Mouse (Mus musculus): Measurements from ENCODE around the gene Tor1a.
"Not testable (repeated sequence)": the region's sequence is repeated elsewhere in the genome, so short reads cannot be mapped to it uniquely, and the experiment has no call there.

The Tor1a gene

GRCm38 (mm10) chr2:30918780-30919329 is 48.9 kb downstream of the Tor1a start:
- DNase-seq (ENCODE audit: low spot score in 2 of 2), result no peak

- DNase-seq (ENCODE audit: low spot score in 2 of 2), result no peak
Measured at GRCm38 (mm10) chr2:30918126-30918525, 49.6 kb downstream of the Tor1a start.

GRCm38 (mm10) chr2:30917649-30918048 is 50.1 kb downstream of the Tor1a start:
- no peak for DNase-seq (ENCODE audit: low spot score in 2 of 2)

- not testable (repeated sequence) for DNase-seq (ENCODE audit: low spot score in 2 of 2)
Measured at GRCm38 (mm10) chr2:30915933-30916332, 51.8 kb downstream of the Tor1a start.

- DNase-seq (ENCODE audit: low spot score in 2 of 2), result no peak
Measured at GRCm38 (mm10) chr2:30915376-30915775, 52.4 kb downstream of the Tor1a start.

GRCm38 (mm10) chr2:30914836-30915235 is 52.9 kb downstream of the Tor1a start:
- no peak for DNase-seq (ENCODE audit: low spot score in 2 of 2)

- no peak for DNase-seq (ENCODE audit: low spot score in 2 of 2)
Measured at GRCm38 (mm10) chr2:30913022-30913421, 54.7 kb downstream of the Tor1a start.

- DNase-seq (ENCODE audit: low spot score in 2 of 2), result no peak
Measured at GRCm38 (mm10) chr2:30912291-30912773, 55.4 kb downstream of the Tor1a start.

All from frontal cortex, postnatal 14 days (tissue).